Mouse (Mus musculus) embryonic facial prominence, embryonic 13.5 days (tissue): ENCODE measurements around the gene Mis18a. TPM values are rescaled to one million over a fixed set of nuclear protein-coding genes. Genes with fewer than 3 reads are reported as not detected.

Experiments used
- ATAC-seq: fragments of 200-750 bp; cut with Nextera tagmentation; 2 replicates; pipeline ENCODE4 v1.8.0; 2017; ENCODE audit warnings: low read depth; ENCODE audit not compliant: insufficient number of reproducible peaks, insufficient read depth, low FRiP score, low TSS enrichment
- H3K27ac ChIP-seq: fragments of 300-500 bp; sonication (generic); 2 replicates; pipeline ENCODE4 v1.5.1; 2015; ENCODE audit warnings: moderate library complexity, mild to moderate bottlenecking, inconsistent platforms
- H3K27me3 ChIP-seq: fragments of 300-500 bp; sonication (generic); 2 replicates; pipeline ENCODE4 v1.6.1; 2015; ENCODE audit warnings: mild to moderate bottlenecking, inconsistent platforms
- H3K36me3 ChIP-seq: fragments of 300-500 bp; sonication (generic); 2 replicates; pipeline ENCODE4 v1.6.1; 2015; ENCODE audit warnings: mild to moderate bottlenecking, inconsistent platforms
- H3K4me1 ChIP-seq: fragments of 300-500 bp; sonication (generic); 2 replicates; pipeline ENCODE4 v1.6.1; 2015; ENCODE audit warnings: inconsistent platforms
- H3K4me2 ChIP-seq: fragments of 300-500 bp; sonication (generic); 2 replicates; pipeline ENCODE4 v1.6.1; 2015; ENCODE audit warnings: moderate library complexity, mild to moderate bottlenecking, inconsistent platforms
- H3K4me3 ChIP-seq: fragments of 300-500 bp; sonication (generic); 2 replicates; pipeline ENCODE4 v1.5.1; 2015; ENCODE audit warnings: mild to moderate bottlenecking, inconsistent platforms
- H3K9ac ChIP-seq: fragments of 300-500 bp; sonication (generic); 2 replicates; pipeline ENCODE4 v1.6.1; 2015; ENCODE audit warnings: mild to moderate bottlenecking, inconsistent platforms
- H3K9me3 ChIP-seq: fragments of 300-500 bp; sonication (generic); 2 replicates; pipeline ENCODE4 v1.6.1; 2016; ENCODE audit warnings: inconsistent platforms
- WGBS: fragments of 180-500 bp; shearing (Covaris S2); methylation state at CpG from one replicate; pipeline ENCODE4 v1.1.7; 2015; ENCODE audit warnings: mixed read lengths; 5-methylcytosine and 5-hydroxymethylcytosine counted together
- polyA plus RNA-seq: library from polyadenylated mRNA; unstranded; fragments of >200 nt; fragmentation: Nextera tagmentation; extraction: Ambion mirVana; gene quantifications from 2 replicates; pipeline ENCODE4 v1.2.1, GENCODE M21; 2015

Mis18a gene
- polyA plus RNA-seq, 1 experiment from 2014 or later, result 73.2 TPM

DNA sequence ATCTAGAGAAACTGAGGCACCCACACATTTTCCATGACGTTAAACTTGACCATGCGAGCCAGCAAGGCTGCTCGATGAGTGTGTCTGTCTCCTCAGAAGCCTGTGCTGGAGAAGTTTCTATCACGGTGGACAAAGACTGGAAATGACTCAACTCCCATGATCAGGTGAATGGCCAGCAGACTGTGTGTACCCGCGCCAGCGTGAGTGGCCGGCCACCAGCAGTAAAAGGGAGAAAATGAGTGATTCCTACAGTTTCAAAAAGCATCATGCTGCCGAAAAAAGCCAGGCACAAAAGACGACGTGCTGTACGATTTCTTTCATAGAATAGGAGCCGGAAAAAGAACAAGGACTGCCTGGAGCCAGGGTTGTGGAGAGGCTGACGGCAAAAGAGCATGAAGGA is 27.8 kb downstream of the Mis18a start:
- no peak overlapping the region for H3K9ac ChIP-seq
- no peak overlapping the region for H3K4me3 ChIP-seq
- H3K27ac ChIP-seq, result no peak overlapping the region
- no peaks in the 10 kb centered on the region for H3K36me3 ChIP-seq
- no peak for ATAC-seq
- no peaks in the 10 kb centered on the region for H3K9me3 ChIP-seq
- H3K4me1 ChIP-seq, result no peaks in the 10 kb centered on the region
- no peaks in the 10 kb centered on the region for H3K27me3 ChIP-seq
- WGBS, result 69% methylated on average over 14 of the region's 14 CpGs
- no peak overlapping the region for H3K4me2 ChIP-seq

DNA sequence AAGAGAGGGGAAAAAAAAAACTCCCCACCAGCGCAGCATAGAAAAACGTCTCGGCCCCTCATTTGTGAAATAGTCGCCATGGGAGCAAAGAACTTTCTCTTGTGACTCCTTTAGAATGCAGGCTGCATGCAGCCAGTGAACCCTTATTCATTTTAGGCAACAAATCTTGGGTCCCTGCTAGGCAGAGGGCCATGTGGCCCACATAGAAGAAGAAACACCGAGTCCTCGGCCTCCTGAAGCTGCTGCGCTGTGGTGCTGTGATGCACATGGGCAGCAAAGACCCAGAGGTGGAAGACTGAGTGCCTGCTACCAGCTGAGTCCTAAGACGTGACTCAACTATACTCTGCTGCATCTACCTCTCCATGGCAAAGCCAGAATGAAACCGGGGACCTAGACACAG is 30.9 kb downstream of the Mis18a start:
- Histone ChIP-seq H3K4me2 (no peak overlapping the region), H3K27me3 (no peaks in the 10 kb centered on the region), H3K27ac (no peak overlapping the region), H3K4me3 (no peak overlapping the region), H3K9ac (no peak overlapping the region), H3K4me1 (peaks cover 5% of the 10 kb centered on the region; the same call in 1 of the 2 replicates), H3K9me3 (no peaks in the 10 kb centered on the region), H3K36me3 (no peaks in the 10 kb centered on the region)
- no peak for ATAC-seq
- 81% methylated on average over 9 of the region's 9 CpGs for WGBS

DNA sequence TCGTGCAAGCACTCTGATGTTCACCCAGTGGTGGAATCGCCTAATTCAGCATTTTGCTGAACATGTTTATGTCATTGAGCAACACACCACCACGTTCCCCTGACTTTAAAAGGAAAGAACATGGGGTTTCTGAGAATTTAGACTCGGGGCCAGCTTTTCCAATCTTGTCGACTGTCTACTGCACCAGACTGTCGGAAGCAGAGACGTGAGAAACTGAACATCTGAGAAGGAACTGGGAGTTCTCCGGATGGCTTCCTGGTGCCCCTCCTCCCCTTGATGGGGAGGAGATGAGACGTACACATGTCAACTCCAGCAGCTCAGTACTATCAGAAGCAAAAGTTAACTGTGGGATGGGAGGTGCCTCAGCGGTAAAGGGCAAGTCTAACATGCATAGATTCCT is 32.1 kb downstream of the Mis18a start:
- no peak overlapping the region for H3K9ac ChIP-seq
- no peaks in the 10 kb centered on the region for H3K27me3 ChIP-seq
- no peaks in the 10 kb centered on the region for H3K36me3 ChIP-seq
- H3K27ac ChIP-seq, result no peak overlapping the region
- no peak overlapping the region for H3K4me2 ChIP-seq
- ATAC-seq, result no peak
- no peak overlapping the region for H3K4me3 ChIP-seq
- no peaks in the 10 kb centered on the region for H3K9me3 ChIP-seq
- 70% methylated on average over 10 of the region's 10 CpGs for WGBS
- H3K4me1 ChIP-seq, result peaks cover 5% of the 10 kb centered on the region; the same call in 1 of the 2 replicates

DNA sequence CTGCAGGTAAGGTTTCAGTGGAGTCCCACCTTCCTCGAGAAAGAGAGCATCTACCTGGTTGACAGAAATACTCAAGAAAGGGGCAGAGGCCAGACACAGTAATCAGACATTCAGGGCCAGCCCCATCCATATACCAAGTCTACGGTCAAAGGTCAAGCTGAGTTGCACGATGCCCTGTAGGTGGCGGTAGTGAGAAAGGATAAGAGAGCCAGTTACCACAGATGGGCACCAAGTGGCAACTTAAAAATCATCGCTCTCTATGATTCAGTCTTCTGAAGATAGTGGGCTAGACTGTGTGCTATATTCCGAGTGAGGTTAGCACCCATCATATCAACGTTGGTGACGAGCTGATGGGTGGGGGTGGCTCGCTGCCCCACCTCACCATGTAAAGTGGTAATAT is 32.5 kb downstream of the Mis18a start:
- H3K9ac ChIP-seq, result no peak overlapping the region
- no peak overlapping the region for H3K4me2 ChIP-seq
- ATAC-seq, result no peak
- WGBS, result 71% methylated on average over 9 of the region's 9 CpGs
- H3K27ac ChIP-seq, result no peak overlapping the region
- H3K27me3 ChIP-seq, result no peaks in the 10 kb centered on the region
- H3K4me3 ChIP-seq, result no peak overlapping the region
- H3K9me3 ChIP-seq, result no peaks in the 10 kb centered on the region
- no peaks in the 10 kb centered on the region for H3K36me3 ChIP-seq
- H3K4me1 ChIP-seq, result peaks cover 5% of the 10 kb centered on the region; the same call in 1 of the 2 replicates

DNA sequence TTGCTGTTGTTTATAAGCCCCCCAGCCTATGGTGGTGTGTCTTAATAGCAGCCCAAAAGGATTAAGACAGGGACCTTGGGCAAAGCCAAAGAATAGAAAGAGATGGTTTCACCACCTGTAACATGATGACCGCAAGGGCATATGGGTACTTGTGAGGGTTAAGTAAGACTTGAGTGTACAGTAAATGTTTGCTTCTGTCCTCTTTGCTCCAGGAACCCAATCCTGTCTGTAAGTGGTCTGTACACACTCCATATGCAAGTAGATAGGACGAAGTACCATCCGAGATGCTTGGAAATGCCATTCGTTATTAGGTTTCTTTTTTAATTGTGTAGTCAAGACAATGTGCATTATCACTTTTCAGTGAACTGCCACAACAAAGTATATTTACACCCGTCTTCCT is 33.6 kb downstream of the Mis18a start:
- no peak overlapping the region for H3K4me3 ChIP-seq
- 92% methylated on average over 5 of the region's 5 CpGs for WGBS
- ATAC-seq, result no peak
- no peaks in the 10 kb centered on the region for H3K36me3 ChIP-seq
- H3K4me1 ChIP-seq, result peaks cover 5% of the 10 kb centered on the region; the same call in 1 of the 2 replicates
- no peak overlapping the region for H3K9ac ChIP-seq
- no peak overlapping the region for H3K27ac ChIP-seq
- H3K27me3 ChIP-seq, result no peaks in the 10 kb centered on the region
- no peak overlapping the region for H3K4me2 ChIP-seq
- H3K9me3 ChIP-seq, result no peaks in the 10 kb centered on the region

DNA sequence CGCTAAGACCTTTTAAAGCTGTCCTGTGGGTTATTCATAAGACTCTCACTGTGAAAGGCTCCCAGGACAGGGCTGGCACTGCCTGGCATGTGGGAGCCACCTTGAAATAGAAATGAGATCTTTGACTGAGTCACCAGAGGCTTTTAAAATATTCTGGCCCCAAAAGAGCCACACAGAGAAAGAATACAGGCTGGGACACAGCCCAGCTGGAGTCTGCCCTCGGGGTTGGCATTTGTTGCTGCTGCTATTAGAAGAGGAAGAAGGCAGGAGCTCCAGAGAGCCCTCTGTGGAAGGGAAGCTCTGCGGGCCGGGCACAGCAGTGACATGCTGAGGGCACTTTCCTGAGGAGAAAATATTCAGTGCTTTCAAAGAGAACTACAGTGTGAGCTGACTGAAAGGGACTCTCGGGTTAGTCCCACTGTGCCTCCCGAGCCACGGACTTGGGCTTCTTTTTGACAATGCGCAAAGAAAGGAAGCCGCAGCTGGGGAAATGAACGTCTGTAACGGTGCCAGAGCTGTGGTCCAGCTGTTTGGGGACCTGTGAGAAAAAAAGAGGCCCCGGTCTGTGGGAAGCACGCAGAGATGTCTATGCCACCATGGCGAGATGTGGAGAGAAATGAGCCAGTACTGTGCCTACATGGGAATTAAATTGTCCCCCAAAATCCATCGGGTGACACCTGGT is 34.4 kb downstream of the Mis18a start:
- no peaks in the 10 kb centered on the region for H3K36me3 ChIP-seq
- H3K4me3 ChIP-seq, result no peak overlapping the region
- no peak for ATAC-seq
- no peak overlapping the region for H3K4me2 ChIP-seq
- H3K9me3 ChIP-seq, result no peaks in the 10 kb centered on the region
- H3K4me1 ChIP-seq, result peaks cover 5% of the 10 kb centered on the region; the same call in 1 of the 2 replicates
- H3K9ac ChIP-seq, result no peak overlapping the region
- H3K27ac ChIP-seq, result peak overlapping the region; percentile 16; the same call in 1 of the 2 replicates
- 65% methylated on average over 15 of the region's 15 CpGs for WGBS
- no peaks in the 10 kb centered on the region for H3K27me3 ChIP-seq

DNA sequence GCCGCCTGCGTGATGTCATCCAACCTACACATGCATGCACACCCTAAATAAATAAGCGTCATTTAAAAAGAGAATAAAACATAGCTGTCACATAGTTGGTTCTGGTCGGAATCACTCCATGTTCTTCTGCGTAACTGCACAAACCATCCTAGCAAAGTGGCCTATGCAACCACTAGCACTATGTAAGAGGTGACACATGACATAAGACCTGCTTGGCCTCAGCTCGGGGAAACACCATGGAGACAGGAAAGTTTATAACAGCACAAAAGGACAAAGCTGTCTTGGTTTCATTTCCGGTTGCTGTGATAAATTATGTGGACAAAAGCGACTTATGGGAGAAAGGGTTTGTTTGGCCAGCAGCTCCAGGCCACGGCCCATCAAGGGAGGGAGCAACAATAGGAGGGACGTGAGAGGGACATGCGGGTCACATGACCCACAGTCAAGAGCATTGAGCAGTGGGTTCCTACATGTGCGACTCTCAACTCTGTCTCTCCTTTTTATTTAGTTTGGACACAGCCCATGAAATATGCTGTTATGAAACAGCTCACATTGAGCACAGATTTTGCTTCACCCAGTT is 39.4 kb downstream of the Mis18a start:
- no peak overlapping the region for H3K4me2 ChIP-seq
- no peaks in the 10 kb centered on the region for H3K36me3 ChIP-seq
- no peak overlapping the region for H3K27ac ChIP-seq
- WGBS, result 87% methylated on average over 12 of the region's 12 CpGs
- no peaks in the 10 kb centered on the region for H3K9me3 ChIP-seq
- no peaks in the 10 kb centered on the region for H3K27me3 ChIP-seq
- ATAC-seq, result no peak
- H3K4me3 ChIP-seq, result no peak overlapping the region
- peaks cover 3% of the 10 kb centered on the region; the same call in 1 of the 2 replicates for H3K4me1 ChIP-seq
- no peak overlapping the region for H3K9ac ChIP-seq

DNA sequence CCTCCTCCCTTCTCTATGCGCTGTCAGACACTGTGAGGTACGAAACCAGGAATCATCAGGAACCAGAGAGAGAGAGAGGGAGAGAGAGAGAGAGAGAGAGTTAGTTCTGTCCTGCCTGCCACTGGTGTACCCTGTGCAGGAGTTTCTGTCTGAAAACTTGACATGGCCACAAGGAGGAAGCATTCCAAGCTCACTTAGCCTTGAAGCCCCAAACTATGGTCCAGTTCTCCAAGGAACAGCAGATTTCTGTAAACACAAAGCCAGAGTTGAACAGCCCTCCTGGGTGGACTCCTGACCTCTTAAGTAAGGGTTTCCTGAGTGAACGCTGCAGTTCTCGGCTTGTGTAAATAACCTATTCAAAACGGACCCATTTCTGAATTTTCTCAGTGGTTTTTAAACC is 40.2 kb downstream of the Mis18a start:
- H3K27me3 ChIP-seq, result no peaks in the 10 kb centered on the region
- H3K4me1 ChIP-seq, result no peaks in the 10 kb centered on the region
- H3K4me3 ChIP-seq, result no peak overlapping the region
- H3K9ac ChIP-seq, result no peak overlapping the region
- H3K9me3 ChIP-seq, result no peaks in the 10 kb centered on the region
- ATAC-seq, result no peak
- H3K4me2 ChIP-seq, result no peak overlapping the region
- H3K36me3 ChIP-seq, result no peaks in the 10 kb centered on the region
- 47% methylated on average over 5 of the region's 5 CpGs for WGBS
- H3K27ac ChIP-seq, result no peak overlapping the region

DNA sequence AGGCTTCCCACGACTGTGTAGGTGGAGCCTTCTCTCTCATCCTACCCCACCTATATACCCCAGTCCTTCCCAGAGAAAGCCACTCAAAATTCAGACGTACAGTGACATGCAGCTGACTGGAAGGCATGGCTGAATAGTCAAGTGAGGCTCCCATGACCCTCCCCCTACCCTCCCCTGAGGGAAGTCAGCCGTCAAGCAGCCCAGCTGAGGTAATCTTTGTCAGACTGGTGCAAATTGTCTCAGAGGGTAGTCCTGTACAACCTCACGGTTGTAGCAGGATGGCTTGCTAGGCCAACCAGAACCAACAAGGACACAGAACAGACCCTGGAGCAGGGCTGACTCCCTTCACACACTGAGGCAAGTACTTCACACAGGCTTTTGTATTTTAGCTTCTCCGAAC is 43.1 kb downstream of the Mis18a start:
- no peak overlapping the region for H3K9ac ChIP-seq
- ATAC-seq, result no peak

DNA sequence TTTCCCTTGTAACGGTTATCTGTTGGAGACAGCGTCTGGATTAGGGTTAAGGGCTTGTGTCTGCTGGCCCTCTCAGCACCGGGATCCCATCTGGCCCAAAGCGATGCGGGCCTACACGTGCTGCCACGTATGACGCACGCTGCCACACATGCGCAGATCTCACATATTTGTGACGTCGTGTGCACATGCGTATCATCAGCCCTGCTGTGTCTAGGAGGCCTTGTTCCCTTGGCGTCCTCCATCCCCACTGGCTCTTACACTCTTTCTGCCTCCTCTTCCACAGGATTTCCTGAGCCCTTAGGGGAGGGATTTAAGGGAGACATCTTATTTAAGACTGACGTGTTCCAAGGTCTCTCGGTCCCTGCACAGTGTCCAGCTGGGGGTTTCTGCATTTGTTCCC is 47.2 kb downstream of the Mis18a start:
- WGBS, result 82% methylated on average over 16 of the region's 16 CpGs
- ATAC-seq, result no peak
- Histone ChIP-seq H3K4me1 (no peaks in the 10 kb centered on the region), H3K36me3 (no peaks in the 10 kb centered on the region), H3K4me2 (no peak overlapping the region), H3K4me3 (no peak overlapping the region), H3K27ac (no peak overlapping the region), H3K27me3 (no peaks in the 10 kb centered on the region), H3K9ac (no peak overlapping the region), H3K9me3 (peaks cover 5% of the 10 kb centered on the region; the same call in 1 of the 2 replicates)

More for the DNA sequence above, 43.1 kb downstream of the Mis18a start:
- H3K36me3 ChIP-seq, result no peaks in the 10 kb centered on the region
- no peaks in the 10 kb centered on the region for H3K4me1 ChIP-seq
- no peak overlapping the region for H3K4me3 ChIP-seq
- H3K27ac ChIP-seq, result no peak overlapping the region
- H3K27me3 ChIP-seq, result no peaks in the 10 kb centered on the region
- 55% methylated on average over 5 of the region's 5 CpGs for WGBS
- H3K4me2 ChIP-seq, result no peak overlapping the region
- H3K9me3 ChIP-seq, result no peaks in the 10 kb centered on the region

DNA sequence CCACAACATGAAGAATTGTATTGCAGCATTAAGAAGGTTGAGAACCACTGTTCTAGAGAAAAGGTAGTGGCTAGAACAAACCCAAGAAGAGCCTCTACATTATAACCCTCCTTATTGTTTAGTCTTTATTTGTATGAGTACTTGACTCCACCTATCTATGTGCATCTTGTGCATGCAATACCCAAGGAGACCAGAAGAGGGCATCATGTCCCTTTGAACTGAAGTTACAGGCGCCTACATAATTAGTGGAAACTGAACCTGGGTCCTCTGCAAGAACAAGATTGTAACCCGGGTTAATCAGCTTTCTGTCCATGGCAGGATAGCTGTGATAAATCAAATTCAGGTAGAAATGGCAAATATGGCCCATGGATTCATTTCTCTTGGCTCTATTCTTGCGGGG is 48.4 kb downstream of the Mis18a start:
- no peak overlapping the region for H3K4me2 ChIP-seq
- H3K9ac ChIP-seq, result no peak overlapping the region
- no peak for ATAC-seq
- H3K27ac ChIP-seq, result no peak overlapping the region
- H3K27me3 ChIP-seq, result no peaks in the 10 kb centered on the region
- no peak overlapping the region for H3K4me3 ChIP-seq
- H3K9me3 ChIP-seq, result peaks cover 5% of the 10 kb centered on the region; the same call in 1 of the 2 replicates
- H3K36me3 ChIP-seq, result no peaks in the 10 kb centered on the region
- 86% methylated on average over 3 of the region's 3 CpGs for WGBS
- no peaks in the 10 kb centered on the region for H3K4me1 ChIP-seq

DNA sequence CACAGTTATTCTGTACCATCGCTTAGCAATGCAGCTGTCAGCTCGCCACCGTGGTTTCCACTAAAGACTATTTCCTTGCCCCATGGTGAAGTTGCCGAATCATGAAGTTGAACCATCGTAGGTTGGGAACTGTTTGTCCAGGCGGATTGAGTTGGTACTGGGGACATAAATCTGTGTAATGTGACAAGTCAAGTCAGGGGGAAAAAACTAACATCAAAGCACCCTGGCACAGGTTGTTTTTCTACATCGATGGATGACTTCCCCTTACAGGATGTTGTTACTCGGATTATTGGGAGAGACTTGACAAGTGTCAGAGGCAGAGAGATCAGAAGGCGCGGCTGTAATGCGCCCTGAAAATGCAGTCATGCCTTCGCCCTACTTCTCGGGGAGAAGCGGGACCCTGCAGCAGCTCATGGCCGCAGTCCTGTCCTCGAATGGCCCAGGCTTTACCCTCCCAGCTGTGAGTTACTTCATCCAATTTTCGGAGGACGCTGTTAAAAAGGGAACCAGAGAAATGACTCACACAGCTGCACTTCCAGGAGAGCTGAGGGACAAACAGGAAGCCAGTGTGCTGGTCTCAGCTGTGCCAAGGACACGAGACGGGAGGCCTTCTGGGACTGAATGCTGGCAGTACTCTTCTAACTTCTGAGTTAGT is 50.2 kb downstream of the Mis18a start:
- Histone ChIP-seq H3K9ac (no peak overlapping the region), H3K4me2 (no peak overlapping the region), H3K4me1 (no peaks in the 10 kb centered on the region), H3K27ac (no peak overlapping the region), H3K9me3 (peaks cover 5% of the 10 kb centered on the region; the same call in 1 of the 2 replicates), H3K4me3 (no peak overlapping the region), H3K36me3 (no peaks in the 10 kb centered on the region), H3K27me3 (no peaks in the 10 kb centered on the region)
- WGBS, result 81% methylated on average over 20 of the region's 20 CpGs
- no peak for ATAC-seq
